17 mouse cellular contexts compared by ENCODE assay signal in the genomic region with DNA sequence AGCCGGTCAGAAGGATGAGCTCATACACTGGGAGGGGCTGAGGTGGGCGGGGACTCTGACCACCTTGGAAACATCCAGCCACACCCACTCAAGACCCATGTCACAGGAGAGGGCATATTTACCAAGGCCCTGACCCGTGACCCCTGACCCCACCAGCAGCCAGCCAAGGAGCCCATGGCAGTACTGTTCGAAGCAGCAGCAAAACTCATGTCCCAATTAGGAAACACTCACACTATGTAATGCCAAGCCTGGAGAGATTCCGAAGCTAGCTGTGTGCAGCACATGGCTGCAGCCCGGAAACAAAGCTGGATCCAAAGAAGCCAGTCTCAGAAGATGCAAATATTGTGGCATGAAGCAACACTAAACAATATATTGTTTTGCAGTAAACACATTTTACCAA.
"Had no signal": no experiment of that assay in that cellular context is flagged by ENCODE, and none has a peak within 500 bp of the region (broad histone marks: within the 10 kb centered on the region; RNA-seq: fewer than 3 reads in every experiment).

No protein-coding gene starts in this region.

- H3K27ac ChIP-seq: kidney, embryonic 15.5 days; left cerebral cortex, adult 2 months; liver, embryonic 13.5 days; lung, embryonic 15.5 days; macrophage; midbrain, embryonic 15.5 days; neural tube, embryonic 13.5 days; stomach, embryonic 15.5 days had no signal

- H3K36me3 ChIP-seq: kidney, embryonic 15.5 days; liver, embryonic 13.5 days; lung, embryonic 15.5 days; midbrain, embryonic 15.5 days; neural tube, embryonic 13.5 days; stomach, embryonic 15.5 days had no signal

- H3K4me2 ChIP-seq: kidney, embryonic 15.5 days; liver, embryonic 13.5 days; lung, embryonic 15.5 days; midbrain, embryonic 11.5 days; midbrain, embryonic 15.5 days; neural tube, embryonic 13.5 days; stomach, embryonic 15.5 days had no signal

- H3K9ac ChIP-seq: kidney, embryonic 15.5 days; liver, embryonic 13.5 days; liver, postnatal 0 days; lung, embryonic 15.5 days; midbrain, embryonic 15.5 days; neural tube, embryonic 13.5 days; stomach, embryonic 15.5 days had no signal

- H3K9me3 ChIP-seq: kidney, embryonic 15.5 days; lung, embryonic 15.5 days; midbrain, embryonic 15.5 days; neural tube, embryonic 13.5 days; stomach, embryonic 15.5 days had no signal

- ATAC-seq: liver, postnatal 0 days; midbrain, embryonic 15.5 days had no signal

- H3K4me3 ChIP-seq: kidney, embryonic 15.5 days; left cerebral cortex, adult 2 months; liver, embryonic 13.5 days; lung, embryonic 15.5 days; megakaryocyte, embryonic 14.5 days; midbrain, embryonic 15.5 days; neural tube, embryonic 13.5 days; stomach, embryonic 15.5 days had no signal

- H3K27me3 ChIP-seq: kidney, embryonic 15.5 days; liver, embryonic 13.5 days; lung, embryonic 15.5 days; megakaryocyte, embryonic 14.5 days; midbrain, embryonic 15.5 days; neural tube, embryonic 13.5 days; stomach, embryonic 15.5 days had no signal

- DNase-seq: kidney, adult 2 months; kidney, postnatal 25 days; liver; liver, embryonic 13.5 days; liver, postnatal 0 days; lung, postnatal 14 days; thymus, adult 2 months; thymus, postnatal 25 days had no signal

- H3K4me1 ChIP-seq: kidney, embryonic 15.5 days; liver, embryonic 13.5 days; lung, embryonic 15.5 days; megakaryocyte, embryonic 14.5 days; midbrain, embryonic 15.5 days; neural tube, embryonic 13.5 days; stomach, embryonic 15.5 days had no signal
